Mouse (Mus musculus): ENCODE data around the gene Cab39. TPM values are rescaled to one million over a fixed set of nuclear protein-coding genes. Genes with fewer than 3 reads are reported as not detected.

The Cab39 gene
- polyA plus RNA-seq, 1 experiment from 2014 or later = 34.6 TPM

GRCm38 (mm10) chr1:85779012-85779411, 14.2 kb upstream of the Cab39 start:
- ATAC-seq (replicated peaks; ENCODE audit: low FRiP score, low read depth) (no peak), DNase-seq (ENCODE audit: low spot score) (no peak)
- Histone ChIP-seq H3K36me3 (ENCODE audit: insufficient read depth, low read length) (no peaks in the 10 kb centered on the region), H3K9me3 (replicated peaks; ENCODE audit: low read length) (no peaks in the 10 kb centered on the region), H3K27me3 (ENCODE audit: insufficient read depth, low read length) (no peaks in the 10 kb centered on the region), H3K4me1 (replicated peaks; ENCODE audit: insufficient read depth, low read length) (no peaks in the 10 kb centered on the region), H3K4me3 (replicated peaks; ENCODE audit: low read depth, low read length) (no peak overlapping the region), H3K9ac (ENCODE audit: low read depth, low read length) (no peak overlapping the region), H3K27ac (no peak overlapping the region), H3K4me2 (ENCODE audit: low read length) (no peak overlapping the region)
- no peak for TF ChIP-seq CTCF (IDR thresholded peaks at IDR 0.05; ENCODE audit: low read depth)
- 69% methylated on average over 3 of the region's 3 CpGs for WGBS

DNA sequence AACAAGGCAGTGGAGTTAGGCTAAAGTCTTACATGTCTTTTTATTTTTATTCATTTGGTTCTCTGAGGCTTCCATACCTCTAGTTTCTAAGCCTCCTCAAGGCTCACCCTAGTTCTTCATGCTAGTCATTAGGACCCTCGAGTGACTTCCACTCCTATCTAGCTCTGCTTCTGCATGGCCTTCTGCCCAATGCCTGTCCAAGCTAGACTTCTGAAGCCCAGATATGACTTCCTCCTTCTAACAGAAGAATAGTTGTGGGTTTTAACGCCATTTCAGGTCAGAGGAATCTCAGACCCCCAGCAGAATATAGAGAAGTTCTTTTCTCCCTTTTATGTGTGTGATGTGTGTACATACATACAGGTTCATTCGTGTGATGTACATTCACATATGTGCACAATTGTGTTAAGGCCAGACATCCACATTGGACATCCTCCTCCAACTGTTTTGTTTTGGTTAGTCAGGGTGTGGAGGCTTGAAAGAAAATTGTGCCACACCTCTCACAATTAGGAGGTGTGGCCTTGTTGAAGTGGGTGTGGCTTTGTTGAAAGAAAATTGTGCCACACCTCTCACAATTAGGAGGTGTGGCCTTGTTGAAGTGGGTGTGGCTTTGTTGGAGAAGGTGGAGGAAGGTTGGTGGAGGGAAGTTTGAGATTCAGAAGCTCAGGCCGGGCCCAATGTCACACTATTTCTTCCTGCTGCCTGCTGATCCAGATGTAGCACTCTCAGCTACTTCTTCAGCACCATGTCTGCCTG, 13.6 kb upstream of the Cab39 start:
- Histone ChIP-seq H3K4me2 (ENCODE audit: low read length) (no peak overlapping the region), H3K36me3 (ENCODE audit: insufficient read depth, low read length) (no peaks in the 10 kb centered on the region), H3K9ac (ENCODE audit: low read depth, low read length) (no peak overlapping the region), H3K9me3 (replicated peaks; ENCODE audit: low read length) (no peaks in the 10 kb centered on the region), H3K27ac (no peak overlapping the region), H3K4me1 (replicated peaks; ENCODE audit: insufficient read depth, low read length) (no peaks in the 10 kb centered on the region), H3K4me3 (replicated peaks; ENCODE audit: low read depth, low read length) (no peak overlapping the region), H3K27me3 (ENCODE audit: insufficient read depth, low read length) (no peaks in the 10 kb centered on the region)
- DNase-seq (ENCODE audit: low spot score) = no peak
- no peak for ATAC-seq (replicated peaks; ENCODE audit: low FRiP score, low read depth)
- no peak for TF ChIP-seq CTCF (IDR thresholded peaks at IDR 0.05; ENCODE audit: low read depth)
- WGBS = 73% methylated on average over 4 of the region's 4 CpGs

DNA sequence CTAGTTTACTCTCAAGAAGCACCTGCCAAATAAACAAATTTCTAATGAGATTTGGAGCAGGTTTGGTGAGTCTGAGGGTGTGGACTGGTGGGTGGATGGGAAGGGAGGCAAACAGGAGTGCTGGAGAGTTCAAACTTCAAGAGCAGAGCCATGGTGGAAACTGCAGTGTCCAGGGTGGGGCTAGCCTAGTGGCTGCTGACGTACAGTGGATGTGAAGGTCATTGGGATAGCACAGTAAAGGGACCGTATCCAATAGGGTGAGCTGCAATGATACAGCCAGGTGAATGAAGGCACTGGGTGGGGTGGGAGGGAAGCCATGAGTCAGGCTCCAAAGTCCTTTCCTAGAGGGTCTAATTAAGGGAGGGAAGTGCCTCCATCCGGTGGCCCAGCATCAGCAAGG, 2.7 kb upstream of the Cab39 start:
- H3K9me3 ChIP-seq (replicated peaks; ENCODE audit: low read length) = no peaks in the 10 kb centered on the region
- TF ChIP-seq CTCF (IDR thresholded peaks at IDR 0.05; ENCODE audit: low read depth) = no peak
- no peaks in the 10 kb centered on the region for H3K27me3 ChIP-seq (ENCODE audit: insufficient read depth, low read length)
- no peak overlapping the region for H3K9ac ChIP-seq (ENCODE audit: low read depth, low read length)
- 86% methylated on average over 3 of the region's 3 CpGs for WGBS
- H3K4me3 ChIP-seq (replicated peaks; ENCODE audit: low read depth, low read length) = no peak overlapping the region
- no peak overlapping the region for H3K4me2 ChIP-seq (ENCODE audit: low read length)
- ATAC-seq (replicated peaks; ENCODE audit: low FRiP score, low read depth) (no peak), DNase-seq (ENCODE audit: low spot score) (no peak)
- H3K4me1 ChIP-seq (replicated peaks; ENCODE audit: insufficient read depth, low read length) = 0 out of 2 replicates have a peak, but pooled peaks cover 3% of the 10 kb centered on the region
- no peak overlapping the region for H3K27ac ChIP-seq
- no peaks in the 10 kb centered on the region for H3K36me3 ChIP-seq (ENCODE audit: insufficient read depth, low read length)

- H3K9me3 ChIP-seq (replicated peaks; ENCODE audit: low read length) = no peaks in the 10 kb centered on the region
- H3K4me3 ChIP-seq (replicated peaks; ENCODE audit: low read depth, low read length) = no peak overlapping the region
- no peak overlapping the region for H3K4me2 ChIP-seq (ENCODE audit: low read length)
- H3K36me3 ChIP-seq (ENCODE audit: insufficient read depth, low read length) = no peaks in the 10 kb centered on the region
- ATAC-seq (replicated peaks; ENCODE audit: low FRiP score, low read depth) = no peak
- H3K9ac ChIP-seq (ENCODE audit: low read depth, low read length) = no peak overlapping the region
- TF ChIP-seq CTCF (IDR thresholded peaks at IDR 0.05; ENCODE audit: low read depth) = no peak
- no peak overlapping the region for H3K27ac ChIP-seq
- no peak for DNase-seq (ENCODE audit: low spot score)
- H3K27me3 ChIP-seq (ENCODE audit: insufficient read depth, low read length) = no peaks in the 10 kb centered on the region
- 0 out of 2 replicates have a peak, but pooled peaks cover 3% of the 10 kb centered on the region for H3K4me1 ChIP-seq (replicated peaks; ENCODE audit: insufficient read depth, low read length)
- 75% methylated on average over 3 of the region's 3 CpGs for WGBS
These were observed 1.8 kb upstream of the Cab39 start for GRCm38 (mm10) chr1:85791476-85791875.

GRCm38 (mm10) chr1:85794106-85794771, 998 bp downstream of the Cab39 start:
- Histone ChIP-seq H3K27ac (peak overlapping the region; percentile 98), H3K4me2 (ENCODE audit: low read length) (peak overlapping the region; percentile 73), H3K36me3 (ENCODE audit: insufficient read depth, low read length) (no peaks in the 10 kb centered on the region), H3K9me3 (replicated peaks; ENCODE audit: low read length) (no peaks in the 10 kb centered on the region), H3K27me3 (ENCODE audit: insufficient read depth, low read length) (no peaks in the 10 kb centered on the region), H3K9ac (ENCODE audit: low read depth, low read length) (peak overlapping the region; percentile 99), H3K4me1 (replicated peaks; ENCODE audit: insufficient read depth, low read length) (0 out of 2 replicates have a peak, but pooled peaks cover 3% of the 10 kb centered on the region), H3K4me3 (replicated peaks; ENCODE audit: low read depth, low read length) (peak overlapping the region; percentile 99)
- ATAC-seq (replicated peaks; ENCODE audit: low FRiP score, low read depth) = 0 out of 2 replicates have a peak, but pooled peaks have one; percentile 31
- DNase-seq (ENCODE audit: low spot score) = peak; percentile 58
- no peak for TF ChIP-seq CTCF (IDR thresholded peaks at IDR 0.05; ENCODE audit: low read depth)
- WGBS = under 1% methylated on average over 38 of the region's 38 CpGs

DNA sequence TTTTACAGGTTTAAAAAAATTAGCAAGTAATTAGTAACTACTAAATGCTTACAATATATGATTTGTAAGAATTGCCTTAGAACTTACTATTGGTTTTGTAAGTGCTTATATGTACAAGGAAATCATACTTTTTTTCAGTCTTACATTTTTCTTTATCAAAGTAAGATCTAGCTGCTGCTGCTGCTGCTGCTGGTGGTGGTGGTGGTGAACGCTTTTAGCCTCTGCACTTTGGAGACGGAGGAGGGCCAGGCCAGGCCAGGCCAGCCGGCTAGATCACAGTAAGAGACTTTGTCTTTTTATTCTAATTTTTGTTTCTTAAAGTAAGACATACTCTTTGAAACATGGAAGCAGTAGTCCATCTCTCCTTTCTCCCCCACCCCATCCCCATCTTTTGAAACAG, 2.0 kb downstream of the Cab39 start:
- H3K36me3 ChIP-seq (ENCODE audit: insufficient read depth, low read length) = no peaks in the 10 kb centered on the region
- 40% methylated on average over 3 of the region's 3 CpGs for WGBS
- no peak for DNase-seq (ENCODE audit: low spot score)
- no peak overlapping the region for H3K9ac ChIP-seq (ENCODE audit: low read depth, low read length)
- no peak for TF ChIP-seq CTCF (IDR thresholded peaks at IDR 0.05; ENCODE audit: low read depth)
- no peak overlapping the region for H3K4me3 ChIP-seq (replicated peaks; ENCODE audit: low read depth, low read length)
- H3K27ac ChIP-seq = no peak overlapping the region
- ATAC-seq (replicated peaks; ENCODE audit: low FRiP score, low read depth) = no peak
- H3K4me2 ChIP-seq (ENCODE audit: low read length) = peak overlapping the region; percentile 32; the same call in 1 of the 2 replicates
- no peaks in the 10 kb centered on the region for H3K9me3 ChIP-seq (replicated peaks; ENCODE audit: low read length)
- H3K27me3 ChIP-seq (ENCODE audit: insufficient read depth, low read length) = no peaks in the 10 kb centered on the region
- 0 out of 2 replicates have a peak, but pooled peaks cover 3% of the 10 kb centered on the region for H3K4me1 ChIP-seq (replicated peaks; ENCODE audit: insufficient read depth, low read length)
